Comparison of ENCODE assay signal across 10 mouse cellular contexts in genomic region chr9:24770149-24770940, GRCm38 (mm10). TPM values are rescaled to one million over a fixed set of nuclear protein-coding genes. Genes with fewer than 3 reads are reported as not detected.
DNase-seq lines count a peak whose midpoint lies in the region; ATAC-seq and TF ChIP-seq lines count a peak whose summit lies in the region.
"Had no signal": no experiment of that assay in that cellular context is flagged by ENCODE, and none has a peak within 500 bp of the region (broad histone marks: within the 10 kb centered on the region; RNA-seq: fewer than 3 reads in every experiment).

No protein-coding gene starts in this region.

- H3K9ac ChIP-seq in embryonic facial prominence, embryonic 12.5 days: no peak overlapping the region
- H3K9ac ChIP-seq in hindbrain, embryonic 14.5 days: no peak overlapping the region
- no peak overlapping the region for H3K9ac ChIP-seq in midbrain, embryonic 14.5 days (replicated peaks; ENCODE audit: low read length)

- intact Hi-C loops in gastrocnemius, adult 2 months (cut with DNase I): no loop called here
- intact Hi-C loops in gastrocnemius, postnatal 36 days (cut with DNase I): no loop called here

- H3K4me1 ChIP-seq in embryonic facial prominence, embryonic 12.5 days: peaks cover 14% of the 10 kb centered on the region
- H3K4me1 ChIP-seq in hindbrain, embryonic 14.5 days (replicated peaks; ENCODE audit: control insufficient read depth, insufficient read depth, low read length): peaks cover 11% of the 10 kb centered on the region; the same call in 1 of the 2 replicates
- H3K4me1 ChIP-seq in midbrain, embryonic 14.5 days (ENCODE audit: control insufficient read depth, insufficient read depth, low read length): no peaks in the 10 kb centered on the region
- H3K4me1 ChIP-seq in cerebellum, adult 2 months (ENCODE audit: control insufficient read depth, insufficient read depth, low read length): no peaks in the 10 kb centered on the region

- no peak overlapping the region for H3K27ac ChIP-seq in gastrocnemius, adult 2 months
- no peak overlapping the region for H3K27ac ChIP-seq in embryonic facial prominence, embryonic 12.5 days
- no peak overlapping the region for H3K27ac ChIP-seq in hindbrain, embryonic 14.5 days
- H3K27ac ChIP-seq in midbrain, embryonic 14.5 days (replicated peaks; ENCODE audit: low read depth, low read length): no peak overlapping the region
- H3K27ac ChIP-seq in cerebellum, adult 2 months (ENCODE audit: insufficient read depth, low read length): no peak overlapping the region

- DNase-seq in gastrocnemius, adult 2 months: no peak
- no peak for DNase-seq in gastrocnemius, adult 18-20 months (ENCODE audit: low spot score)
- no peak for DNase-seq in hindbrain, embryonic 14.5 days (ENCODE audit: low spot score)
- peak; percentile 37 for DNase-seq in midbrain, embryonic 14.5 days
- DNase-seq in cerebellum, adult 2 months: no peak
- no peak for DNase-seq in spleen, adult 18-20 months
- DNase-seq in gastrocnemius, postnatal 36 days: no peak

- H3K4me3 ChIP-seq in gastrocnemius, adult 2 months: peak overlapping the region; percentile 52
- H3K4me3 ChIP-seq in embryonic facial prominence, embryonic 12.5 days: peak overlapping the region; percentile 25; the same call in 1 of the 2 replicates
- H3K4me3 ChIP-seq in hindbrain, embryonic 14.5 days (replicated peaks; ENCODE audit: low read length): no peak overlapping the region
- 0 out of 2 replicates have a peak overlapping the region, but pooled peaks have one; percentile 2 for H3K4me3 ChIP-seq in midbrain, embryonic 14.5 days (replicated peaks; ENCODE audit: low read depth, low read length)
- no peak overlapping the region for H3K4me3 ChIP-seq in cerebellum, adult 2 months (replicated peaks; ENCODE audit: insufficient read depth, low read depth, low read length)

- no peaks in the 10 kb centered on the region for H3K36me3 ChIP-seq in embryonic facial prominence, embryonic 12.5 days
- H3K36me3 ChIP-seq in hindbrain, embryonic 14.5 days (replicated peaks; ENCODE audit: control insufficient read depth, insufficient read depth): no peaks in the 10 kb centered on the region
- no peaks in the 10 kb centered on the region for H3K36me3 ChIP-seq in midbrain, embryonic 14.5 days (ENCODE audit: control insufficient read depth, insufficient read depth, low read length)

- no peak for TF ChIP-seq POLR2A in cerebellum, adult 2 months (IDR thresholded peaks at IDR 0.05; ENCODE audit: borderline replicate concordance, insufficient read depth, low read length)

- H3K9me3 ChIP-seq in embryonic facial prominence, embryonic 12.5 days: no peaks in the 10 kb centered on the region
- H3K9me3 ChIP-seq in hindbrain, embryonic 14.5 days (ENCODE audit: control insufficient read depth, low read length): no peaks in the 10 kb centered on the region
- H3K9me3 ChIP-seq in midbrain, embryonic 14.5 days (ENCODE audit: control insufficient read depth, low read length): no peaks in the 10 kb centered on the region

- H3K4me2 ChIP-seq in embryonic facial prominence, embryonic 12.5 days (replicated peaks): peak overlapping the region; percentile 36
- peak overlapping the region; percentile 23 for H3K4me2 ChIP-seq in hindbrain, embryonic 14.5 days (replicated peaks)
- H3K4me2 ChIP-seq in midbrain, embryonic 14.5 days (ENCODE audit: low read length): 0 out of 2 replicates have a peak overlapping the region, but pooled peaks have one; percentile 8

- ATAC-seq in embryonic facial prominence, embryonic 12.5 days (ENCODE audit: insufficient number of reproducible peaks, insufficient read depth, low FRiP score, low TSS enrichment): no peak
- ATAC-seq in hindbrain, embryonic 14.5 days (ENCODE audit: low FRiP score): no peak
- no peak for ATAC-seq in midbrain, embryonic 14.5 days (ENCODE audit: low FRiP score, low TSS enrichment)

- H3K27me3 ChIP-seq in embryonic facial prominence, embryonic 12.5 days: peaks cover 69% of the 10 kb centered on the region
- peaks cover 98% of the 10 kb centered on the region for H3K27me3 ChIP-seq in hindbrain, embryonic 14.5 days (ENCODE audit: control insufficient read depth, insufficient read depth, low read length)
- peaks cover 87% of the 10 kb centered on the region for H3K27me3 ChIP-seq in midbrain, embryonic 14.5 days (ENCODE audit: control insufficient read depth, insufficient read depth, low read length)
- H3K27me3 ChIP-seq in cerebellum, adult 2 months (ENCODE audit: control insufficient read depth, insufficient read depth, low read length): peaks cover 9% of the 10 kb centered on the region; the same call in 1 of the 2 replicates

- under 1% methylated on average over 41 of the region's 41 CpGs for WGBS in embryonic facial prominence, embryonic 12.5 days
- WGBS in hindbrain, embryonic 14.5 days: under 1% methylated on average over 41 of the region's 41 CpGs
- WGBS in midbrain, embryonic 14.5 days: under 1% methylated on average over 41 of the region's 41 CpGs
- 2% methylated on average over 41 of the region's 41 CpGs for WGBS in cerebellum, adult 2 months

- no peak for TF ChIP-seq CTCF in gastrocnemius, adult 2 months (IDR thresholded peaks at IDR 0.05)
- no peak for TF ChIP-seq CTCF in cerebellum, adult 2 months (IDR thresholded peaks at IDR 0.05; ENCODE audit: borderline replicate concordance, insufficient read depth, low read depth, low read length)

RNA-seq across cellular contexts. Expression of gene Tbx20, which starts 3.8 kb away (rescaled TPM):
- total RNA-seq in gastrocnemius, adult 2 months (2021): not detected
- not detected for total RNA-seq in gastrocnemius, adult 18-20 months (2021)
- polyA plus RNA-seq in embryonic facial prominence, embryonic 12.5 days (2016; fragmentation: Nextera tagmentation; extraction: Ambion mirVana): 0.15 and 0.75 TPM in 2 replicates
- 0.74 and 1.8 TPM in 2 replicates for polyA plus RNA-seq in hindbrain, embryonic 14.5 days (2014; fragmentation: Nextera tagmentation; extraction: Ambion mirVana)
- 0.05 TPM in 1 of 2 replicates, not detected in the other for polyA plus RNA-seq in midbrain, embryonic 14.5 days (2014; fragmentation: Nextera tagmentation; extraction: Ambion mirVana)
- 0.16 and 0.29 TPM in 2 replicates for polyA plus RNA-seq in cerebellum, adult 2 months (2012; rRNA removed)
- not detected for total RNA-seq in gastrocnemius, postnatal 36 days (2021)
- polyA plus RNA-seq: gonadal fat pad, adult 2 months; thymus, postnatal 0 days had no signal

Comparison
In these comparisons a context has a peak if more than half of its experiments do, and no peak if none do; other contexts are left out.
1. H3K4me3 ChIP-seq: peak in gastrocnemius, adult 2 months (single experiment), embryonic facial prominence, embryonic 12.5 days (single experiment) and midbrain, embryonic 14.5 days (single experiment); none in hindbrain, embryonic 14.5 days (single experiment) and cerebellum, adult 2 months (single experiment).
2. Peak in every context shown above with its lines, with median percentiles within 50 percentile points of each other: H3K4me2 ChIP-seq.